Mouse (Mus musculus) limb, embryonic 12.5 days (tissue): Measurements from ENCODE around the gene 4921536K21Rik. TPM values are rescaled to one million over a fixed set of nuclear protein-coding genes. Genes with fewer than 3 reads are reported as not detected.

Source experiments
- ATAC-seq: fragments of 200-750 bp; cut with Nextera tagmentation; 2 replicates; pipeline ENCODE4 v1.8.0; 2017; ENCODE audit warnings: low read depth, moderate TSS enrichment; ENCODE audit not compliant: insufficient number of reproducible peaks, insufficient read depth, low FRiP score, low TSS enrichment
- H3K27ac ChIP-seq: fragments of 300-500 bp; sonication (generic); 2 replicates; pipeline ENCODE4 v1.5.1; 2016; ENCODE audit warnings: mild to moderate bottlenecking, moderate library complexity
- H3K27me3 ChIP-seq: fragments of 300-500 bp; sonication (generic); 2 replicates; pipeline ENCODE4 v1.6.1; 2016; ENCODE audit warnings: mild to moderate bottlenecking, moderate library complexity
- H3K36me3 ChIP-seq: fragments of 300-500 bp; sonication (generic); 2 replicates; pipeline ENCODE4 v1.6.1; 2016; ENCODE audit warnings: mild to moderate bottlenecking, moderate library complexity
- H3K4me1 ChIP-seq: fragments of 300-500 bp; sonication (generic); replicated peaks from 2 replicates; pipeline ENCODE4 v1.6.1; 2016
- H3K4me2 ChIP-seq: fragments of 300-500 bp; sonication (generic); 2 replicates; pipeline ENCODE4 v1.6.1; 2016; ENCODE audit warnings: mild to moderate bottlenecking, moderate library complexity
- H3K4me3 ChIP-seq: fragments of 300-500 bp; sonication (generic); replicated peaks from 2 replicates; pipeline ENCODE4 v1.5.1; 2016; ENCODE audit warnings: mild to moderate bottlenecking
- H3K9ac ChIP-seq: fragments of 300-500 bp; sonication (generic); replicated peaks from 2 replicates; pipeline ENCODE4 v1.6.1; 2016; ENCODE audit warnings: mild to moderate bottlenecking, moderate library complexity
- H3K9me3 ChIP-seq: fragments of 300-500 bp; sonication (generic); 2 replicates; pipeline ENCODE4 v1.6.1; 2016; ENCODE audit warnings: mild to moderate bottlenecking, moderate library complexity
- WGBS: fragments of 180-500 bp; shearing (Covaris S2); methylation state at CpG from one replicate; pipeline ENCODE4 v1.1.7; 2016; 5-methylcytosine and 5-hydroxymethylcytosine counted together
- polyA plus RNA-seq: library from polyadenylated mRNA; unstranded; fragments of >200 nt; fragmentation: Nextera tagmentation; extraction: Ambion mirVana; gene quantifications from 2 replicates; pipeline ENCODE4 v1.2.1, GENCODE M21; 2016

4921536K21Rik gene
- polyA plus RNA-seq, 1 experiment from 2014 or later: 0.18 TPM

DNA sequence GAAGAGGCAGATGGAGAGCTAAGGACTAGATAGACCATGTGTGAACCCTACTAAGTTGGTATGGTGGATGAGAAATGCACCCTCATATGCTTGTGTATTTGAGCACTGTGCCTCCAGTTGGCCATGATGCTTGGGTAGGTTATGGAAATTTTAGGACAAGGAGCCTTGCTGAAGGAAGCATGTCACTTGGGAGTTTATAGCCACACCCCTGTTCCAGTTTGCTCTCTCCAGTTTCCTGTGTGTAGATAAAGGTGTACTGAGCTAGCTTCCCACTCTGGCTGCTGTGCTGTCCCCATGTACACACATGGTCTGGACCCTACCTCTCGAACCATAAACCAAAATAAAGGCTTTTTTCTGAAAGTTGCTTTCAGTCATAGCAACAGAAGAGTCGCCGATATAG lies 40.7 kb downstream of the 4921536K21Rik start:
- Histone ChIP-seq H3K4me1 (no peaks in the 10 kb centered on the region), H3K27ac (no peak overlapping the region), H3K4me2 (no peak overlapping the region), H3K9me3 (0 out of 2 replicates have a peak, but pooled peaks cover 7% of the 10 kb centered on the region), H3K27me3 (no peaks in the 10 kb centered on the region), H3K9ac (no peak overlapping the region), H3K4me3 (no peak overlapping the region), H3K36me3 (no peaks in the 10 kb centered on the region)
- 92% methylated on average over 3 of the region's 3 CpGs for WGBS
- no peak for ATAC-seq

DNA sequence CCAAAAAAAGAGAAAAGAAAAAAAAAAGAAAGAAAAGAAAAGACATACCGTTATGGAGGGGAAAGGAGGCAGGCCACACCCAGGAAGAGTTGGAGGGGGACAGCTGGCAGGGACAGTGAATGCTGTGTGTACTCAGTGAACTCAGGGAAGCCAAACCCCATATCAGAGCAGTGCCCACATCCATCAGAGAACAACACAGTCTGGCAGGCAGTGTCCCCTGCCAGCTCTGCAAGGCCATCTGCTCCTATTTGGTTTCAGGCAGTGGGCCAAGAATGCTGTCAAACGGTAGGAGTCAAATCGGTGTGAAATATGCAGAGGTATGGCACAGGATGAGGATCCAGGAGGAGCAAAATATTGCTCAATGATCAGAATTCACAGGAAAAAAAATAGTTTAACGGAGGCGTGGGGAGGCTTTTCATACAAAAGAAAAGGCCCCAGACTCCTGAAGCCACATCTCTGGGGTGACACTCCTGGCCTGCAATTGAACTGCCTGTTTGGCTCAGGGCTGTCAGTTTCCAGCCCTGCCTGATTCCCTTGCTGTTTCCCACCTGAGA lies 41.3 kb downstream of the 4921536K21Rik start:
- Histone ChIP-seq H3K27me3 (no peaks in the 10 kb centered on the region), H3K27ac (no peak overlapping the region), H3K9ac (no peak overlapping the region), H3K4me1 (no peaks in the 10 kb centered on the region), H3K9me3 (0 out of 2 replicates have a peak, but pooled peaks cover 7% of the 10 kb centered on the region), H3K4me2 (no peak overlapping the region), H3K36me3 (no peaks in the 10 kb centered on the region), H3K4me3 (no peak overlapping the region)
- WGBS: 83% methylated on average over 5 of the region's 5 CpGs
- ATAC-seq: no peak

DNA sequence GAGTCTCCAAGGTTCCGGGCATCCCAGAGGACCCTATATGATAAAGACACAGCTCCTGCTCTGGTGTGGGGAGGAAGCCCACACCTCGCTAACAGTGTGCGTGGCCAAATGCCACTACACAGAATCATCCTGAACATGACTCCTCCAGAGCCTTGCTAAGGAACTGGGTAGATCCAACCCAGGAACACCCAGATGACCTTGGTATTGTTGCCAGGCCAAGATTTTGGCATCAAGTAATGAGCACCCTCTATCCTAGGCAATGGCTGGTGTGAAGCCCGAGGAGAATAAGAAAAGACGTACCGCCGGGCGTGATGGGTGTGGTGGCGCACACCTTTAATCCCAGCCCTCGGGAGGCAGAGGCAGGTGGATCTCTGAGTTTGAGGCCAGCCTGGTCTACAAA lies 41.9 kb downstream of the 4921536K21Rik start:
- Histone ChIP-seq H3K4me3 (no peak overlapping the region), H3K4me2 (no peak overlapping the region), H3K4me1 (no peaks in the 10 kb centered on the region), H3K9me3 (0 out of 2 replicates have a peak, but pooled peaks cover 7% of the 10 kb centered on the region), H3K36me3 (no peaks in the 10 kb centered on the region), H3K27me3 (no peaks in the 10 kb centered on the region), H3K9ac (no peak overlapping the region), H3K27ac (no peak overlapping the region)
- WGBS: 92% methylated on average over 10 of the region's 10 CpGs
- no peak for ATAC-seq

DNA sequence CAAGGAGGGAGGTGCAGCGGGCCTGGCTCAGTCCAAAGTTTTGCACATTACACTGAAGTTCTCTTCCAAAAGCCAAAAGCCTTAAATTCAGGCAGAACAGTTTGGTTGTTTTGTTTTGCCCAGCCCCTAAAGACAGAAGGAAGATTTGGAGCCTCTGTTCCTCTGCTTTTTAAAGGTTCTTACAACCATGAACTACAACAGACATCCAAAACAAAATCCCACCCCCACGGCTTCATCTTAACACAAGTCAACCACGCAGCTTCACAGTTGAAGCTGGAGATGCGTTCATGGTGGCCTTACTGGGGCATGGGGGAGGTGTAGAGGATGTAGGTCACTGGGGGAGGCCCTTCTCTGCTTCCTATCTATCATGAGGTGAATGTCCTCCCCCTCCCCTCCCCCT lies 43.0 kb downstream of the 4921536K21Rik start:
- Histone ChIP-seq H3K4me1 (no peaks in the 10 kb centered on the region), H3K27ac (no peak overlapping the region), H3K4me2 (no peak overlapping the region), H3K9ac (no peak overlapping the region), H3K36me3 (no peaks in the 10 kb centered on the region), H3K9me3 (0 out of 2 replicates have a peak, but pooled peaks cover 7% of the 10 kb centered on the region), H3K4me3 (no peak overlapping the region), H3K27me3 (no peaks in the 10 kb centered on the region)
- 83% methylated on average over 4 of the region's 4 CpGs for WGBS
- no peak for ATAC-seq

DNA sequence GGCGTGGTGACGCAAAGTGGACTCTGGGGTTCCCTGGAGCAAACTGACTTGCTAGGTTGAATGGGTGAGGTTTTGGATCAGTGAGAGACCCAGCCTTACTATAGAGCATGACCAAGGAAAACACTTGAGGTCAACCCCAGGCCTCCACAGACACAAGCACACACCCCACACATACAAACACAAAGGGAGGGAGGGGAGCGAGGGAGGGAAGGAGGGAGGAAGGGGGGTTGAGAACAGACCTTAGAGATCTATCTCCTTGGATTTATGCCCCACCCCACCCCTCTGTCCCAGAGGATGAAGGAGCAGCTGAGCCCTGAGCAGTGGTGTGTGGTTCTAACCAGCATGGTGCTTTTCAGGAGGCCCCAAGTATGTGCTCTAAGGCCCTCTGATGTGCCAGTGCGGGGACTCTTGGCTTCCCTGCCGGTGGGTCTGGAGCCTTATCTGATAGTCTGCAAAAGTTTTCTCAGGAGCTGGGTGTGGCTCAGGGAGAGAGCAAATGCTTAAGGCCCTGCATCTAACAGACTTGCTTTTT lies 44.1 kb downstream of the 4921536K21Rik start:
- no peak for ATAC-seq
- Histone ChIP-seq H3K4me3 (no peak overlapping the region), H3K27ac (no peak overlapping the region), H3K4me1 (no peaks in the 10 kb centered on the region), H3K36me3 (no peaks in the 10 kb centered on the region), H3K4me2 (no peak overlapping the region), H3K27me3 (no peaks in the 10 kb centered on the region), H3K9ac (no peak overlapping the region), H3K9me3 (0 out of 2 replicates have a peak, but pooled peaks cover 7% of the 10 kb centered on the region)
- WGBS: 68% methylated on average over 5 of the region's 5 CpGs

DNA sequence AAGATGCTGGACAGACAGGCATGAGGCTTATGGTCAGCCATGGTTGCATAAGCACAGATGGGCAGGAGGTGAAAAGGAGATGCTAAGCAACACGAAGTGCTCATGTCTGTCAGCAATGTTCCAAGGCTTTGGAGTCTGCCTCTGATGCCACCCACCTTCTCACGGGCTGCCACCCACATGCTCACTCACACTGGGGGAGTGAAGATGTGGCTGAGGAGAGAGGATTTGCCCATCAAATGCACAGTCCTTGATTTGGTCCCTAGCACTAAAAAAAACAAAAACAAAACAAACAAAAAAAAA lies 44.6 kb downstream of the 4921536K21Rik start:
- 91% methylated on average over 2 of the region's 2 CpGs for WGBS
- Histone ChIP-seq H3K36me3 (no peaks in the 10 kb centered on the region), H3K4me2 (no peak overlapping the region), H3K27ac (no peak overlapping the region), H3K4me1 (no peaks in the 10 kb centered on the region), H3K9ac (no peak overlapping the region), H3K27me3 (no peaks in the 10 kb centered on the region), H3K9me3 (0 out of 2 replicates have a peak, but pooled peaks cover 7% of the 10 kb centered on the region), H3K4me3 (no peak overlapping the region)
- ATAC-seq: no peak

DNA sequence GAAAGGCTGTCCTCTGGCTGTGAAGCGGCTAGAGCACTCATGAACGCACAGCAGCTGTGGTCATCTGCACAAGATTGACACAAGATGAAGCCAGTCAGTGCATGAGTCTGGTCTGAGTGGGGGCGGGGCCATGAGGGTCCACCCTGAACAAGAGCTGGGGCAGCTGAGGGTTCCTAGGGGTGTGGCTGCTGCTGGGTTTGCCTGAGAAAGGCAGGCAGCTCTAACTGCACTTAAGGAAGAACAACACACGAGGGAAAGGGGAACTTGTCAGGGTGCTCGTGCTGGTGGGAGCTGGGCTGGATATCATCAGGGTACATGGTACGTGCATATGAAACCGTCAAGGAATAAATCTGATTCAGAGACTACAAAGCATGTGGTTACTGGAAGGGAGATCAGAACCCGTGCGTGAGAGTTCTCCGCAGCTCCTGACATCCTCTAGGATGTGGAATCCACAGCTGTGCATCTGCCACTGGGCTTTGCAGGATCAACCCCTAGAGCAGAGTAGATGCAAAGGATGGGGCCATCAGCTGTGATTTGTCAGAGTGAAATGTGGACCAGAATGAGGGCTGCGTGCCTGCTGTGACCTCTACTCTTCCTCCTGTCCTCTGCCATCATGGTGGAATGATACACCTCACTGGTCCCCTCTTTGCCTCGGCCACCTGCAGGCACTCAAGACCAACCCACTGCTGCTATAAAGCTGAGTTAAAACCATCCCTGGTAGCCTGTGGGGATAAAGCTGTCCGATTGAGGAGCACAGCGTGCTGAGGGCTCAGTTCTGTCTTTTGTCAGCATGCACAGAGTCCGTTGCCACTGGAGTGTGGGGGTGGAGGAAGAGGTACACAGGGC lies 45.2 kb downstream of the 4921536K21Rik start:
- H3K9ac ChIP-seq: no peak overlapping the region
- no peaks in the 10 kb centered on the region for H3K4me1 ChIP-seq
- H3K27me3 ChIP-seq: no peaks in the 10 kb centered on the region
- 80% methylated on average over 15 of the region's 15 CpGs for WGBS
- no peak overlapping the region for H3K4me2 ChIP-seq
- 0 out of 2 replicates have a peak, but pooled peaks cover 3% of the 10 kb centered on the region for H3K9me3 ChIP-seq
- H3K4me3 ChIP-seq: no peak overlapping the region
- H3K36me3 ChIP-seq: no peaks in the 10 kb centered on the region
- no peak for ATAC-seq
- no peak overlapping the region for H3K27ac ChIP-seq

DNA sequence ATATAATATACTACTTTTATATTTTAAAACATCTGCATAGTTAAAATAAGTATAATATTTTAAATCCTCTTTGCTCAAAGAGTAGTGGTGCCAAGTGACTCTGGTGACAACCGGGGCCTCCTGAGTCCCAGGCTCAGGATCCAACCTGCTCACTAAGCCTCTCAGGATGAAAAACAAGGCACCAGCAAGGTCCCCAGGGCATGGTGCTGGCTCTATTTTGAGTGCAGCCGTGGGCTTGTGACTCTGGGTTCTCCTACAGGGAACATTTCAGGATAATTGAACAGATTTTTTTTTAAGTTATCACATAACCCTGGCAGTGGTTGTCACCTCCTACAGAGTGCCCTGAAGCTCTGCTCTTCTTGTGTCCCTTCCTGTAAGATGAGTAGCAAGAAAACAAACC lies 48.5 kb downstream of the 4921536K21Rik start:
- H3K36me3 ChIP-seq: no peaks in the 10 kb centered on the region
- H3K27ac ChIP-seq: no peak overlapping the region
- no peaks in the 10 kb centered on the region for H3K9me3 ChIP-seq
- 61% methylated on average over 2 of the region's 2 CpGs for WGBS
- H3K9ac ChIP-seq: no peak overlapping the region
- no peak overlapping the region for H3K4me3 ChIP-seq
- ATAC-seq: no peak
- H3K4me1 ChIP-seq: no peaks in the 10 kb centered on the region
- H3K27me3 ChIP-seq: no peaks in the 10 kb centered on the region
- H3K4me2 ChIP-seq: no peak overlapping the region

DNA sequence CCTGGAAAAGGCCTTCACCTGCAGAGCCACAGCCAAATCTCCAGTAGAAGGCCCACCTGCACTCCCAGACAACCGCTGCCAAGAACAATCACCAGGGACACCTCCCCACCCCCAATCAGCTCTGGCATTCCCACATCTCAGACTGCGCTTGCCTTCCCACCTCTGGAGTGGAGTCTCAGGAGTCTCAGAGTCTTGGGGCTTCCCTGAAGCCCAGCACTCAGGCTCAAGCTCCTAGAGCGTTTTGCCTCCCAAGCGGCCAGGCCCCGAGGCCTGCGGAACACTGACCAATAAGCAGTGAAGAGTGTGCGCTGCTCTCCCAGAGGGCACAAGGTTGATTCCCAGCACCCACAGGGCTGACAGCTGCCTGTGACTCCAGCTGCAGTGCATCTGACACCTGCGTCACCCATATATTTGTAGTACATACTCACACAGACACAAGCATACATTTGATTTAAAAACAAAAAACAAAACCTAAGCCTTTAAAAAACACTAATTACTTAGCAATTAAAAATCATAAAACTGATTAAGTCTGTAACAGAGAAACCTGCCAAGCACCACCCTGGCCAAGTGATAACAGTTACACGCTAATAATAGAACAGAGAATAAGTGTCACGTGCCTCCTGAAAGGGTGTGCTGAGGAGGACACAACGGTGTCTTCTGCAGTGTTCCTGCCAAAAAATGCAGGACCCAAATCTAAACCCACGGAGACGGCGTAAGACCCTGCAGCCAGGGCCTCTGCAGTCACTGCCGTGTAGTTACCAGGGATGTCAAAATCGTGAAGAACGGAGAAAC lies 50.8 kb downstream of the 4921536K21Rik start:
- no peak for ATAC-seq
- Histone ChIP-seq H3K27ac (no peak overlapping the region), H3K4me3 (no peak overlapping the region), H3K9ac (no peak overlapping the region), H3K9me3 (no peaks in the 10 kb centered on the region), H3K4me2 (no peak overlapping the region), H3K27me3 (no peaks in the 10 kb centered on the region), H3K36me3 (no peaks in the 10 kb centered on the region), H3K4me1 (no peaks in the 10 kb centered on the region)
- 82% methylated on average over 17 of the region's 17 CpGs for WGBS
